Mouse (Mus musculus): ENCODE data around the gene Plau. TPM values are rescaled to one million over a fixed set of nuclear protein-coding genes. Genes with fewer than 3 reads are reported as not detected.

Gene Plau
- total RNA-seq (2014; fragmentation: Nextera tagmentation) (2.9 and 4.2 TPM in 2 replicates), total RNA-seq (2017) (7.5 and 9.1 TPM in 2 replicates)

- peak; percentile 86 for ATAC-seq (replicated peaks; ENCODE audit: poor library complexity, severe bottlenecking)
Measured at GRCm38 (mm10) chr14:20836171-20836904, at the start of gene Plau. TSS of gene Plau (plus strand) at chr14:20836660.

- ATAC-seq (replicated peaks; ENCODE audit: poor library complexity, severe bottlenecking), result no peak
Measured at GRCm38 (mm10) chr14:20788151-20788550, 48.3 kb upstream of the Plau start.

- no peak for ATAC-seq (replicated peaks; ENCODE audit: poor library complexity, severe bottlenecking)
Measured at GRCm38 (mm10) chr14:20789593-20789992, 46.9 kb upstream of the Plau start.

GRCm38 (mm10) chr14:20790445-20790844 is 46.0 kb upstream of the Plau start:
- no peak for ATAC-seq (replicated peaks; ENCODE audit: poor library complexity, severe bottlenecking)

- no peak for ATAC-seq (replicated peaks; ENCODE audit: poor library complexity, severe bottlenecking)
Measured at GRCm38 (mm10) chr14:20790996-20791395, 45.5 kb upstream of the Plau start.

GRCm38 (mm10) chr14:20791511-20792242 is 44.8 kb upstream of the Plau start:
- ATAC-seq (replicated peaks; ENCODE audit: poor library complexity, severe bottlenecking), result no peak

- ATAC-seq (replicated peaks; ENCODE audit: poor library complexity, severe bottlenecking), result no peak
Measured at GRCm38 (mm10) chr14:20792243-20792921, 44.1 kb upstream of the Plau start.

- ATAC-seq (replicated peaks; ENCODE audit: poor library complexity, severe bottlenecking), result peak; percentile 7
Measured at GRCm38 (mm10) chr14:20792922-20793757, 43.3 kb upstream of the Plau start.

GRCm38 (mm10) chr14:20793758-20794531 is 42.5 kb upstream of the Plau start, which contains the start of gene Camk2g:
TSS of gene Camk2g (minus strand) at chr14:20794088.
- peak; percentile 73 for ATAC-seq (replicated peaks; ENCODE audit: poor library complexity, severe bottlenecking)

GRCm38 (mm10) chr14:20794589-20794988 is 41.9 kb upstream of the Plau start:
- no peak for ATAC-seq (replicated peaks; ENCODE audit: poor library complexity, severe bottlenecking)

- ATAC-seq (replicated peaks; ENCODE audit: poor library complexity, severe bottlenecking), result peak; percentile 15; the same call in 1 of the 2 replicates
Measured at GRCm38 (mm10) chr14:20795423-20796152, 40.9 kb upstream of the Plau start.

GRCm38 (mm10) chr14:20796170-20796569 is 40.3 kb upstream of the Plau start:
- no peak for ATAC-seq (replicated peaks; ENCODE audit: poor library complexity, severe bottlenecking)

- ATAC-seq (replicated peaks; ENCODE audit: poor library complexity, severe bottlenecking), result no peak
Measured at GRCm38 (mm10) chr14:20796643-20797042, 39.8 kb upstream of the Plau start.

GRCm38 (mm10) chr14:20798300-20798699 is 38.2 kb upstream of the Plau start:
- no peak for ATAC-seq (replicated peaks; ENCODE audit: poor library complexity, severe bottlenecking)

- ATAC-seq (replicated peaks; ENCODE audit: poor library complexity, severe bottlenecking), result peak; percentile 57
Measured at GRCm38 (mm10) chr14:20798761-20799160, 37.7 kb upstream of the Plau start.

GRCm38 (mm10) chr14:20802926-20803605 is 33.4 kb upstream of the Plau start:
- no peak for ATAC-seq (replicated peaks; ENCODE audit: poor library complexity, severe bottlenecking)

GRCm38 (mm10) chr14:20803606-20803938 is 32.9 kb upstream of the Plau start:
- peak; percentile 84 for ATAC-seq (replicated peaks; ENCODE audit: poor library complexity, severe bottlenecking)

- ATAC-seq (replicated peaks; ENCODE audit: poor library complexity, severe bottlenecking), result no peak
Measured at GRCm38 (mm10) chr14:20804481-20804880, 32.0 kb upstream of the Plau start.
